Mouse (Mus musculus) bone marrow, adult 2 months (tissue): Measurements from ENCODE around the gene Zfp827. TPM values are rescaled to one million over a fixed set of nuclear protein-coding genes. Genes with fewer than 3 reads are reported as not detected.

Experiments used
- H3K27ac ChIP-seq: fragments of 200-500 bp; 2 replicates; pipeline ENCODE4 v1.5.1; 2012; ENCODE audit warnings: low read depth, mild to moderate bottlenecking, control low read depth, inconsistent platforms, low read length; ENCODE audit not compliant: control insufficient read depth, poor library complexity, insufficient read depth
- H3K4me1 ChIP-seq: fragments of 200-500 bp; 2 replicates; pipeline ENCODE4 v1.6.1; 2011; ENCODE audit warnings: low read length; ENCODE audit not compliant: control insufficient read depth, insufficient read depth
- H3K4me3 ChIP-seq: fragments of 200-500 bp; replicated peaks from 2 replicates; pipeline ENCODE3; 2011; ENCODE audit warnings: mild to moderate bottlenecking, low read depth, low read length, control low read depth; ENCODE audit not compliant: control insufficient read depth
- CTCF ChIP-seq: fragments of 200-500 bp; IDR thresholded peaks from 2 replicates; pipeline ENCODE4 v1.5.1; 2011; ENCODE audit warnings: low read length, control low read depth; ENCODE audit not compliant: control insufficient read depth, insufficient read depth
- POLR2A ChIP-seq: fragments of 200-500 bp; IDR thresholded peaks from 2 replicates; pipeline ENCODE4 v1.6.1; 2011; ENCODE audit warnings: low read depth, mild to moderate bottlenecking, control low read depth, low read length, borderline replicate concordance; ENCODE audit not compliant: control insufficient read depth
- WGBS: fragments of 180-500 bp; shearing (Covaris S2); methylation state at CpG from one replicate; pipeline ENCODE4 v1.1.7; 2018; 5-methylcytosine and 5-hydroxymethylcytosine counted together
- polyA plus RNA-seq: library from polyadenylated mRNA; stranded (reverse); fragments of >200 nt; gene quantifications from 2 replicates; pipeline ENCODE4 v1.2.4, GENCODE M21; 2011; ENCODE audit warnings: low replicate concordance; ENCODE audit not compliant: missing spikeins, insufficient read depth, insufficient read length

Zfp827 gene
- polyA plus RNA-seq, 1 experiment: 3.1 TPM

- no peaks in the 10 kb centered on the region for H3K4me1 ChIP-seq
- 81% methylated on average over 9 of the region's 9 CpGs for WGBS
- no peak for TF ChIP-seq POLR2A
- H3K27ac ChIP-seq: no peak overlapping the region
- H3K4me3 ChIP-seq: no peak overlapping the region
These were observed 183.4 kb downstream of the Zfp827 start for GRCm38 (mm10) chr8:79211630-79212029.

GRCm38 (mm10) chr8:79222106-79222751 is 194.0 kb downstream of the Zfp827 start:
- Histone ChIP-seq H3K27ac (no peak overlapping the region), H3K4me3 (no peak overlapping the region), H3K4me1 (no peaks in the 10 kb centered on the region; the same call in 1 of the 2 replicates)
- WGBS: 74% methylated on average over 5 of the region's 5 CpGs
- TF ChIP-seq CTCF (no peak), POLR2A (no peak)

GRCm38 (mm10) chr8:79222752-79223141 is 194.5 kb downstream of the Zfp827 start:
- 66% methylated on average over 5 of the region's 5 CpGs for WGBS

GRCm38 (mm10) chr8:79224363-79224762 is 196.1 kb downstream of the Zfp827 start:
- TF ChIP-seq CTCF (no peak), POLR2A (no peak)

More at GRCm38 (mm10) chr8:79222752-79223141, 194.5 kb downstream of the Zfp827 start:
- no peaks in the 10 kb centered on the region; the same call in 1 of the 2 replicates for H3K4me1 ChIP-seq
- TF ChIP-seq CTCF (no peak), POLR2A (no peak)
- no peak overlapping the region for H3K4me3 ChIP-seq
- H3K27ac ChIP-seq: no peak overlapping the region

GRCm38 (mm10) chr8:79225586-79225985 is 197.3 kb downstream of the Zfp827 start:
- TF ChIP-seq CTCF (no peak), POLR2A (no peak)
- WGBS: 4% methylated on average over 7 of the region's 7 CpGs
- H3K4me1 ChIP-seq: no peaks in the 10 kb centered on the region; the same call in 1 of the 2 replicates
- no peak overlapping the region for H3K27ac ChIP-seq
- H3K4me3 ChIP-seq: no peak overlapping the region

More at GRCm38 (mm10) chr8:79224363-79224762, 196.1 kb downstream of the Zfp827 start:
- Histone ChIP-seq H3K27ac (no peak overlapping the region), H3K4me3 (no peak overlapping the region), H3K4me1 (no peaks in the 10 kb centered on the region; the same call in 1 of the 2 replicates)
- WGBS: 86% methylated on average over 9 of the region's 9 CpGs

GRCm38 (mm10) chr8:79226046-79226445 is 197.8 kb downstream of the Zfp827 start:
- no peak for TF ChIP-seq CTCF
- TF ChIP-seq POLR2A: no peak

GRCm38 (mm10) chr8:79227194-79227593 is 199.0 kb downstream of the Zfp827 start:
- Histone ChIP-seq H3K4me1 (no peaks in the 10 kb centered on the region; the same call in 1 of the 2 replicates), H3K4me3 (no peak overlapping the region), H3K27ac (no peak overlapping the region)
- 79% methylated on average over 4 of the region's 4 CpGs for WGBS
- no peak for TF ChIP-seq CTCF
- TF ChIP-seq POLR2A: no peak

More at GRCm38 (mm10) chr8:79226046-79226445, 197.8 kb downstream of the Zfp827 start:
- no peaks in the 10 kb centered on the region; the same call in 1 of the 2 replicates for H3K4me1 ChIP-seq
- 32% methylated on average over 3 of the region's 3 CpGs for WGBS
- H3K4me3 ChIP-seq: no peak overlapping the region
- H3K27ac ChIP-seq: no peak overlapping the region

GRCm38 (mm10) chr8:79227916-79228315 is 199.7 kb downstream of the Zfp827 start:
- Histone ChIP-seq H3K4me3 (no peak overlapping the region), H3K27ac (no peak overlapping the region), H3K4me1 (no peaks in the 10 kb centered on the region; the same call in 1 of the 2 replicates)
- TF ChIP-seq POLR2A: no peak
- TF ChIP-seq CTCF: no peak
- 63% methylated on average over 3 of the region's 3 CpGs for WGBS

GRCm38 (mm10) chr8:79229266-79229888 is 201.1 kb downstream of the Zfp827 start:
- H3K4me1 ChIP-seq: no peaks in the 10 kb centered on the region; the same call in 1 of the 2 replicates
- 86% methylated on average over 8 of the region's 8 CpGs for WGBS
- H3K4me3 ChIP-seq: no peak overlapping the region
- TF ChIP-seq POLR2A (no peak), CTCF (no peak)
- no peak overlapping the region for H3K27ac ChIP-seq
